Mouse (Mus musculus) gastrocnemius, postnatal 36 days (tissue): ENCODE results near the gene Il13. TPM values are rescaled to one million over a fixed set of nuclear protein-coding genes. Genes with fewer than 3 reads are reported as not detected.

Source experiments
- DNase-seq, 2 experiments: peaks; one replicate each; pipeline ENCODE4 v3.0.0; 2022
- intact Hi-C: fragments of 180-260 bp; cut with DNase I; formaldehyde crosslinking; loops from one replicate; pipeline ENCODE4 v1.15.1; 2025
- total RNA-seq, 2 experiments: library from RNA; stranded (reverse); gene quantifications; 2 replicates each; pipeline ENCODE4 v1.2.3; 2021

Il13 gene
- total RNA-seq, 2 experiments from 2014 or later: not detected

- no peak for DNase-seq
- intact Hi-C loops: no loop called here
Measured at GRCm38 (mm10) chr11:53633644-53634043, 858 bp downstream of the Il13 start.

- intact Hi-C loops: no loop called here
Measured at GRCm38 (mm10) chr11:53632122-53632733, 2.3 kb downstream of the Il13 start.

GRCm38 (mm10) chr11:53627859-53628258 is 6.6 kb downstream of the Il13 start:
- peak in 1 of 2 experiments; percentile 58 for DNase-seq
- intact Hi-C loops: loop anchor here (2.0 kb wide), 1 partner anchor 157 kb away; the partner anchor contains the start of gene Gm9837

More at GRCm38 (mm10) chr11:53632122-53632733, 2.3 kb downstream of the Il13 start:
- DNase-seq: no peak

- DNase-seq: no peak
- intact Hi-C loops: no loop called here
Measured at GRCm38 (mm10) chr11:53626802-53627373, 7.6 kb downstream of the Il13 start.

- intact Hi-C loops: no loop called here
- DNase-seq: no peak
Measured at GRCm38 (mm10) chr11:53624124-53624523, 10.4 kb downstream of the Il13 start.

GRCm38 (mm10) chr11:53623573-53623972 is 10.9 kb downstream of the Il13 start:
- intact Hi-C loops: no loop called here
- DNase-seq: no peak

- no peak for DNase-seq
- intact Hi-C loops: no loop called here
Measured at GRCm38 (mm10) chr11:53622440-53622806, 12.1 kb downstream of the Il13 start.

- intact Hi-C loops: no loop called here
- DNase-seq: no peak
Measured at GRCm38 (mm10) chr11:53621582-53622439, 12.7 kb downstream of the Il13 start.

GRCm38 (mm10) chr11:53620094-53620493 is 14.4 kb downstream of the Il13 start:
- no peak for DNase-seq
- intact Hi-C loops: no loop called here

- DNase-seq: no peak
- intact Hi-C loops: no loop called here
Measured at GRCm38 (mm10) chr11:53619428-53619827, 15.1 kb downstream of the Il13 start.

GRCm38 (mm10) chr11:53618619-53619198 is 15.8 kb downstream of the Il13 start, which contains the start of gene Il4:
Il4 (minus strand) TSS chr11:53618669.
- intact Hi-C loops: no loop called here
- DNase-seq: no peak

- intact Hi-C loops: no loop called here
- no peak for DNase-seq
Measured at GRCm38 (mm10) chr11:53617562-53618109, 16.9 kb downstream of the Il13 start.

- intact Hi-C loops: no loop called here
- no peak for DNase-seq
Measured at GRCm38 (mm10) chr11:53616748-53617558, 17.5 kb downstream of the Il13 start.

- intact Hi-C loops: no loop called here
- DNase-seq: no peak
Measured at GRCm38 (mm10) chr11:53615575-53615974, 18.9 kb downstream of the Il13 start.

GRCm38 (mm10) chr11:53615172-53615571 is 19.3 kb downstream of the Il13 start:
- DNase-seq: no peak
- intact Hi-C loops: no loop called here

- DNase-seq: no peak
- intact Hi-C loops: no loop called here
Measured at GRCm38 (mm10) chr11:53609672-53610071, 24.8 kb downstream of the Il13 start.

GRCm38 (mm10) chr11:53609231-53609630 is 25.3 kb downstream of the Il13 start:
- intact Hi-C loops: no loop called here
- DNase-seq: no peak

- no peak for DNase-seq
- intact Hi-C loops: no loop called here
Measured at GRCm38 (mm10) chr11:53605609-53606008, 28.9 kb downstream of the Il13 start.

- no peak for DNase-seq
- intact Hi-C loops: no loop called here
Measured at GRCm38 (mm10) chr11:53604983-53605382, 29.5 kb downstream of the Il13 start.

GRCm38 (mm10) chr11:53591116-53591515 is 43.4 kb downstream of the Il13 start:
- intact Hi-C loops: no loop called here
- DNase-seq: no peak
